Mouse (Mus musculus) brain, embryonic 14.5 days (tissue): Measurements from ENCODE around the gene Pou2f2.
"Not testable (repeated sequence)": the region's sequence is repeated elsewhere in the genome, so short reads cannot be mapped to it uniquely, and the experiment has no call there.

Experiments
- CTCF ChIP-seq: fragments of 200-500 bp; IDR thresholded peaks from 2 replicates; pipeline ENCODE4 v1.5.1; 2012; ENCODE audit warnings: inconsistent platforms, mild to moderate bottlenecking, moderate library complexity, borderline replicate concordance; ENCODE audit not compliant: insufficient read depth, insufficient read length; ENCODE audit errors: extremely low read depth
- POLR2A ChIP-seq: fragments of 200-500 bp; IDR thresholded peaks from 2 replicates; pipeline ENCODE4 v1.6.1; 2012; ENCODE audit warnings: mild to moderate bottlenecking, inconsistent platforms, borderline replicate concordance; ENCODE audit not compliant: poor library complexity, insufficient read depth, insufficient read length, severe bottlenecking; ENCODE audit errors: extremely low read depth

GRCm38 (mm10) chr7:25044599-25044998 lies 134.9 kb downstream of the Pou2f2 start:
- TF ChIP-seq POLR2A, CTCF: not testable (repeated sequence)
